Mouse (Mus musculus) forebrain, embryonic 14.5 days (tissue): Measurements from ENCODE around the gene Ttc28. TPM values are rescaled to one million over a fixed set of nuclear protein-coding genes. Genes with fewer than 3 reads are reported as not detected.

Experiments used
- ATAC-seq: fragments of 200-750 bp; cut with Nextera tagmentation; 2 replicates; pipeline ENCODE4 v1.8.0; 2017; ENCODE audit warnings: mild to moderate bottlenecking, moderate library complexity
- DNase-seq: peaks from one replicate; pipeline ENCODE4 v3.0.0-alpha.2; 2015; ENCODE audit warnings: low spot score
- H3K27ac ChIP-seq: fragments of 300-500 bp; sonication (generic); 2 replicates; pipeline ENCODE4 v1.5.1; 2014; ENCODE audit warnings: low read depth, mild to moderate bottlenecking, control low read depth, low read length, moderate library complexity
- H3K27me3 ChIP-seq: fragments of 300-500 bp; sonication (generic); replicated peaks from 2 replicates; pipeline ENCODE4 v1.6.1; 2014; ENCODE audit warnings: low read length, control low read depth, mixed read lengths; ENCODE audit not compliant: control insufficient read depth, insufficient read depth
- H3K36me3 ChIP-seq: fragments of 300-500 bp; sonication (generic); 2 replicates; pipeline ENCODE4 v1.6.1; 2014; ENCODE audit warnings: low read length, control low read depth; ENCODE audit not compliant: control insufficient read depth, insufficient read depth
- H3K4me1 ChIP-seq: fragments of 300-500 bp; sonication (generic); 2 replicates; pipeline ENCODE4 v1.6.1; 2014; ENCODE audit warnings: antibody characterized with exemption, low read length, control low read depth; ENCODE audit not compliant: control insufficient read depth, insufficient read depth
- H3K4me2 ChIP-seq: fragments of 300-500 bp; sonication (generic); 2 replicates; pipeline ENCODE4 v1.6.1; 2014; ENCODE audit warnings: mild to moderate bottlenecking, control low read depth, low read length
- H3K4me3 ChIP-seq: fragments of 300-500 bp; sonication (generic); 2 replicates; pipeline ENCODE4 v1.5.1; 2014; ENCODE audit warnings: low read depth, low read length, control low read depth
- H3K9ac ChIP-seq: fragments of 300-500 bp; sonication (generic); 2 replicates; pipeline ENCODE4 v1.6.1; 2014; ENCODE audit warnings: mild to moderate bottlenecking, low read length, control low read depth, moderate library complexity
- H3K9me3 ChIP-seq: fragments of 300-500 bp; sonication (generic); replicated peaks from 2 replicates; pipeline ENCODE4 v1.6.1; 2016; ENCODE audit warnings: low read length, control low read depth, mixed read lengths; ENCODE audit not compliant: control insufficient read depth
- WGBS: fragments of 180-500 bp; shearing (Covaris S2); extraction: QIAGEN DNeasy Blood & Tissue Kit; methylation state at CpG from one replicate; pipeline ENCODE4 v1.1.7; 2014; 5-methylcytosine and 5-hydroxymethylcytosine counted together
- polyA plus RNA-seq: library from polyadenylated mRNA; unstranded; fragments of >200 nt; fragmentation: Nextera tagmentation; extraction: Ambion mirVana; gene quantifications from 2 replicates; pipeline ENCODE4 v1.2.1, GENCODE M21; 2014

The Ttc28 gene
- polyA plus RNA-seq, 1 experiment from 2014 or later = 29.0 TPM

- peak; percentile 62 for DNase-seq
Measured at GRCm38 (mm10) chr5:111262574-111263239, 383.1 kb downstream of the Ttc28 start.

GRCm38 (mm10) chr5:111263370-111263769, 383.8 kb downstream of the Ttc28 start:
- peaks cover 24% of the 10 kb centered on the region for H3K36me3 ChIP-seq
- no peak overlapping the region for H3K4me2 ChIP-seq
- no peak overlapping the region for H3K4me3 ChIP-seq
- peaks cover 17% of the 10 kb centered on the region for H3K4me1 ChIP-seq
- H3K9ac ChIP-seq = 0 out of 2 replicates have a peak overlapping the region, but pooled peaks have one; percentile 0
- DNase-seq (no peak), ATAC-seq (peak; percentile 18; the same call in 1 of the 2 replicates)
- WGBS = 42% methylated on average over 5 of the region's 5 CpGs
- H3K9me3 ChIP-seq = peaks cover 5% of the 10 kb centered on the region; the same call in 1 of the 2 replicates
- H3K27me3 ChIP-seq = no peaks in the 10 kb centered on the region
- peak overlapping the region; percentile 63 for H3K27ac ChIP-seq

More at GRCm38 (mm10) chr5:111262574-111263239, 383.1 kb downstream of the Ttc28 start:
- WGBS = 22% methylated on average over 11 of the region's 11 CpGs
- Histone ChIP-seq H3K9ac (peak overlapping the region; percentile 17; the same call in 1 of the 2 replicates), H3K4me1 (peaks cover 17% of the 10 kb centered on the region), H3K36me3 (peaks cover 19% of the 10 kb centered on the region), H3K4me3 (no peak overlapping the region), H3K4me2 (no peak overlapping the region), H3K27ac (peak overlapping the region; percentile 63), H3K9me3 (peaks cover 5% of the 10 kb centered on the region; the same call in 1 of the 2 replicates), H3K27me3 (no peaks in the 10 kb centered on the region)
- peak; percentile 45 for ATAC-seq

GRCm38 (mm10) chr5:111264488-111264887, 384.9 kb downstream of the Ttc28 start:
- H3K36me3 ChIP-seq = peaks cover 24% of the 10 kb centered on the region
- H3K9me3 ChIP-seq = peaks cover 5% of the 10 kb centered on the region; the same call in 1 of the 2 replicates
- no peak overlapping the region for H3K27ac ChIP-seq
- H3K9ac ChIP-seq = no peak overlapping the region
- DNase-seq (no peak), ATAC-seq (no peak)
- peaks cover 17% of the 10 kb centered on the region for H3K4me1 ChIP-seq
- no peak overlapping the region for H3K4me3 ChIP-seq
- H3K4me2 ChIP-seq = no peak overlapping the region
- WGBS = 85% methylated on average over 7 of the region's 7 CpGs
- H3K27me3 ChIP-seq = no peaks in the 10 kb centered on the region

GRCm38 (mm10) chr5:111266658-111267057, 387.1 kb downstream of the Ttc28 start:
- no peak overlapping the region for H3K4me3 ChIP-seq
- peak overlapping the region; percentile 68; the same call in 1 of the 2 replicates for H3K27ac ChIP-seq
- no peaks in the 10 kb centered on the region for H3K27me3 ChIP-seq
- H3K4me1 ChIP-seq = peaks cover 21% of the 10 kb centered on the region
- H3K36me3 ChIP-seq = peaks cover 30% of the 10 kb centered on the region
- ATAC-seq (no peak), DNase-seq (no peak)
- H3K9me3 ChIP-seq = peaks cover 5% of the 10 kb centered on the region; the same call in 1 of the 2 replicates
- WGBS = 95% methylated on average over 5 of the region's 5 CpGs
- no peak overlapping the region for H3K9ac ChIP-seq
- H3K4me2 ChIP-seq = no peak overlapping the region

- peaks cover 5% of the 10 kb centered on the region; the same call in 1 of the 2 replicates for H3K9me3 ChIP-seq
- 76% methylated on average over 3 of the region's 3 CpGs for WGBS
- peak overlapping the region; percentile 68; the same call in 1 of the 2 replicates for H3K27ac ChIP-seq
- no peaks in the 10 kb centered on the region for H3K27me3 ChIP-seq
- DNase-seq (peak; percentile 38), ATAC-seq (no peak)
- H3K4me2 ChIP-seq = no peak overlapping the region
- H3K4me3 ChIP-seq = no peak overlapping the region
- H3K9ac ChIP-seq = no peak overlapping the region
- H3K4me1 ChIP-seq = peaks cover 17% of the 10 kb centered on the region
- H3K36me3 ChIP-seq = peaks cover 33% of the 10 kb centered on the region
Measured at GRCm38 (mm10) chr5:111267100-111267499, 387.5 kb downstream of the Ttc28 start.

- Histone ChIP-seq H3K27ac (peak overlapping the region; percentile 92), H3K4me2 (no peak overlapping the region), H3K9me3 (peaks cover 5% of the 10 kb centered on the region; the same call in 1 of the 2 replicates), H3K27me3 (no peaks in the 10 kb centered on the region), H3K9ac (no peak overlapping the region), H3K4me1 (peaks cover 8% of the 10 kb centered on the region), H3K4me3 (no peak overlapping the region), H3K36me3 (peaks cover 41% of the 10 kb centered on the region)
- ATAC-seq (no peak), DNase-seq (no peak)
- 10% methylated on average over 2 of the region's 2 CpGs for WGBS
Measured at GRCm38 (mm10) chr5:111268852-111269251, 389.2 kb downstream of the Ttc28 start.

- 0 out of 2 replicates have a peak overlapping the region, but pooled peaks have one; percentile 17 for H3K9ac ChIP-seq
- no peaks in the 10 kb centered on the region for H3K27me3 ChIP-seq
- H3K4me3 ChIP-seq = no peak overlapping the region
- peak; percentile 87 for DNase-seq
- peak; percentile 57 for ATAC-seq
- H3K4me2 ChIP-seq = no peak overlapping the region
- peak overlapping the region; percentile 92 for H3K27ac ChIP-seq
- H3K36me3 ChIP-seq = peaks cover 43% of the 10 kb centered on the region
- H3K4me1 ChIP-seq = peaks cover 5% of the 10 kb centered on the region
- peaks cover 5% of the 10 kb centered on the region; the same call in 1 of the 2 replicates for H3K9me3 ChIP-seq
- WGBS = 46% methylated on average over 6 of the region's 6 CpGs
Measured at GRCm38 (mm10) chr5:111269613-111270205, 390.1 kb downstream of the Ttc28 start.

GRCm38 (mm10) chr5:111270246-111271002, 390.8 kb downstream of the Ttc28 start:
- Histone ChIP-seq H3K36me3 (peaks cover 49% of the 10 kb centered on the region), H3K27ac (peak overlapping the region; percentile 92), H3K4me2 (no peak overlapping the region)

More at GRCm38 (mm10) chr5:111270246-111271002, 390.8 kb downstream of the Ttc28 start:
- peaks cover 5% of the 10 kb centered on the region; the same call in 1 of the 2 replicates for H3K9me3 ChIP-seq
- H3K4me3 ChIP-seq = no peak overlapping the region
- peak; percentile 87 for DNase-seq
- H3K4me1 ChIP-seq = peaks cover 5% of the 10 kb centered on the region
- H3K27me3 ChIP-seq = no peaks in the 10 kb centered on the region
- ATAC-seq = peak; percentile 83
- H3K9ac ChIP-seq = peak overlapping the region; percentile 14; the same call in 1 of the 2 replicates
- 57% methylated on average over 15 of the region's 15 CpGs for WGBS
